Mouse (Mus musculus): ENCODE results near the gene Retreg1. TPM values are rescaled to one million over a fixed set of nuclear protein-coding genes. Genes with fewer than 3 reads are reported as not detected.

Retreg1 gene
- polyA plus RNA-seq, 1 experiment from 2014 or later = 37.0 TPM

DNA sequence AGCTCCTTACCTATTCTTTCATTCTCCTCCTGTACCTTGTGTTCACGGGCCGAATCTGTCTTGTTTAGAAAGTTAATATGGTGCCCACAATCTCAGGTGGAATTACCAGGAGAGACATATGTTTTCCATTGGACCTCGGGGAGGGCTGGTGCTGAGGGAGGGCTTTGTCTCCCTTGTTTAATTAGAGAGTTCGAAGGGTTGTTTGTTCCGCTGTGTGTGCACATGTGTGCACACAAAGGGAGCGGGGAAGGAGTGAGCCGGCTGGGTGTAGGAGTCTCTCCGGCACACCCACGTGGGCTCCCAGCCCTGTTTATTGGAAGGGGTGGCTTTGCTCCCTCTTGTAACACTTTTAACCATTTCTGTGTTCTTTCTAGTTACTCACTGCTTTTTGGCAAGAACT, 29.1 kb downstream of the Retreg1 start:
- peak overlapping the region; percentile 36; the same call in 1 of the 2 replicates for H3K27ac ChIP-seq
- DNase-seq (ENCODE audit: low spot score) (no peak), ATAC-seq (replicated peaks; ENCODE audit: low FRiP score, low read depth) (no peak)
- no peak overlapping the region for H3K4me2 ChIP-seq (ENCODE audit: low read length)
- 47% methylated on average over 9 of the region's 9 CpGs for WGBS
- H3K9ac ChIP-seq (ENCODE audit: low read depth, low read length) = no peak overlapping the region
- no peaks in the 10 kb centered on the region; the same call in 1 of the 2 replicates for H3K4me1 ChIP-seq (replicated peaks; ENCODE audit: insufficient read depth, low read length)
- no peaks in the 10 kb centered on the region for H3K9me3 ChIP-seq (replicated peaks; ENCODE audit: low read length)
- H3K36me3 ChIP-seq (ENCODE audit: insufficient read depth, low read length) = no peaks in the 10 kb centered on the region
- no peak for TF ChIP-seq CTCF (IDR thresholded peaks at IDR 0.05; ENCODE audit: low read depth)
- H3K4me3 ChIP-seq (replicated peaks; ENCODE audit: low read depth, low read length) = no peak overlapping the region
- H3K27me3 ChIP-seq (ENCODE audit: insufficient read depth, low read length) = no peaks in the 10 kb centered on the region

DNA sequence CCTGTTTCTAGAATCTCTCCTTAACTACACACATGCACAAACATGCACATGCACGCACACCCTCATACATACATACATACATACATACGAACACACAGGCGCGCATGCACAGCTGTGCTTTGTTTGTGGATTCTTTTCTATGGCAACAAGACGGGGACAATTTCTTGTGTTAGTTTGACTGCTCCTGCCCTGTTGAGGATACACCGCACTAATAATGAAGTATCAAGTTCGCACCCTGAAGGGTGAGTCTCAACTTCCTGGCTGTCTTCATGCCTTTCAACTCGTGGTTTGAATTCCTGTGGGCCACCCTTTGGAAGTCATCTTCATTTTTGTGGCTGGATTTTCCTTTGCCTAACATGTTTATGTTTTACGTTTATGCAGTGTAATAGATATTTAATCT, 29.7 kb downstream of the Retreg1 start:
- Histone ChIP-seq H3K36me3 (ENCODE audit: insufficient read depth, low read length) (no peaks in the 10 kb centered on the region), H3K27me3 (ENCODE audit: insufficient read depth, low read length) (no peaks in the 10 kb centered on the region), H3K4me3 (replicated peaks; ENCODE audit: low read depth, low read length) (no peak overlapping the region), H3K4me2 (ENCODE audit: low read length) (no peak overlapping the region), H3K4me1 (replicated peaks; ENCODE audit: insufficient read depth, low read length) (peaks cover 4% of the 10 kb centered on the region; the same call in 1 of the 2 replicates), H3K9me3 (replicated peaks; ENCODE audit: low read length) (no peaks in the 10 kb centered on the region), H3K27ac (peak overlapping the region; percentile 36; the same call in 1 of the 2 replicates), H3K9ac (ENCODE audit: low read depth, low read length) (no peak overlapping the region)
- ATAC-seq (replicated peaks; ENCODE audit: low FRiP score, low read depth) (no peak), DNase-seq (ENCODE audit: low spot score) (no peak)
- TF ChIP-seq CTCF (IDR thresholded peaks at IDR 0.05; ENCODE audit: low read depth) = no peak
- WGBS = 76% methylated on average over 9 of the region's 9 CpGs

DNA sequence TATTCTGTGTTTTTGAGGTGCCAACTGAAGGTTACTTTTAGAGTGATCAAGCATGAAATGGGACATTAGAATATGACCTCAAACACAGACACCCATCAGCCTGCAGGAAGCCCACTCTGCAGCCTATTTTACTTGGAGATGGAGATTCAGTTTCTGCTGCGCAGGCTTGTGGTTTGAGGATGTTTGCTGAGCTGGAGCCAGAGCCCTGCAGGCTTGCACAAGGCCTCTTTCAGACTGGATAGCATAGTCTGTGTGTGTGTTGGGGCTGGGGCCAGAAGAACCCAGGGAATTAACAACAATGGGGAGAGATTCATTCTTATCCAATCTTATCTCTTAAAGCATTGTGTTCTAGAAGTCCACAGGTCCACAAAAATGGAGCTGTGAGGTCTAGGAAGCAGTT, 30.6 kb downstream of the Retreg1 start:
- H3K9ac ChIP-seq (ENCODE audit: low read depth, low read length) = no peak overlapping the region
- no peak for TF ChIP-seq CTCF (IDR thresholded peaks at IDR 0.05; ENCODE audit: low read depth)
- H3K4me1 ChIP-seq (replicated peaks; ENCODE audit: insufficient read depth, low read length) = peaks cover 7% of the 10 kb centered on the region; the same call in 1 of the 2 replicates
- no peak overlapping the region for H3K27ac ChIP-seq
- DNase-seq (ENCODE audit: low spot score) = no peak
- H3K4me2 ChIP-seq (ENCODE audit: low read length) = no peak overlapping the region
- no peaks in the 10 kb centered on the region for H3K36me3 ChIP-seq (ENCODE audit: insufficient read depth, low read length)
- no peaks in the 10 kb centered on the region for H3K9me3 ChIP-seq (replicated peaks; ENCODE audit: low read length)
- no peaks in the 10 kb centered on the region for H3K27me3 ChIP-seq (ENCODE audit: insufficient read depth, low read length)
- no peak for ATAC-seq (replicated peaks; ENCODE audit: low FRiP score, low read depth)
- WGBS = 72% methylated on average over 1 of the region's 1 CpGs
- no peak overlapping the region for H3K4me3 ChIP-seq (replicated peaks; ENCODE audit: low read depth, low read length)

DNA sequence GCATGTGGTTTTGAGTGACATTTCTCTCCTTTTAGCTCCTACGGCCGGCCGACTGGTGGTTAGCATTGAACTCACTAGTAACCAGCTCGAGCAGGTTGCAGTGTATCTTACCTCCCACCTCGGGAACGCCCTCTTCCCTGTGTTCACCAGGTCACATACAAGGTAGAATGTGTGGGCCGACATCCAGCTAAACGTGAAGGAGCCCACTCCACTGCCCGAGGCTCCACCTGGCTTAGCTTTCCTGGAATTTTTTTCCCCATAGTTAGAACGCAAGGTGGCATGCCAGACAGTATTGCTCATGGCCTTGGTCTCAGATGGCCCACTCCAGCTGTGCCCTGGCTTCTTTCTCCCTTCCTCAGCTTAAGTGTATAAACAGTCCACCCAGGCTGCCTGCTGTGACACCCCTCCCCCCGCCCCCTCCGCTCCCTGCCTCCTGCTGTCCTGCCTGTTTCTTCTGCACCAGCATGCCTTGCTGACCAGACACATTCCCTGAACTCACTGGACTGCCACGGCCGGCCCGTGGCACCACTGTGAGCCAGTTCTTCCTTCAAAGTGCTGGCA, 33.7 kb downstream of the Retreg1 start:
- no peaks in the 10 kb centered on the region for H3K9me3 ChIP-seq (replicated peaks; ENCODE audit: low read length)
- H3K27me3 ChIP-seq (ENCODE audit: insufficient read depth, low read length) = no peaks in the 10 kb centered on the region
- H3K27ac ChIP-seq = peak overlapping the region; percentile 91
- peaks cover 12% of the 10 kb centered on the region; the same call in 1 of the 2 replicates for H3K4me1 ChIP-seq (replicated peaks; ENCODE audit: insufficient read depth, low read length)
- no peaks in the 10 kb centered on the region for H3K36me3 ChIP-seq (ENCODE audit: insufficient read depth, low read length)
- peak; percentile 7; the same call in 1 of the 2 replicates for TF ChIP-seq CTCF (IDR thresholded peaks at IDR 0.05; ENCODE audit: low read depth)
- no peak overlapping the region for H3K4me3 ChIP-seq (replicated peaks; ENCODE audit: low read depth, low read length)
- ATAC-seq (replicated peaks; ENCODE audit: low FRiP score, low read depth) (peak; percentile 97), DNase-seq (ENCODE audit: low spot score) (peak; percentile 82)
- no peak overlapping the region for H3K4me2 ChIP-seq (ENCODE audit: low read length)
- whole genome bisulfite sequencing = 31% methylated on average over 15 of the region's 15 CpGs
- H3K9ac ChIP-seq (ENCODE audit: low read depth, low read length) = no peak overlapping the region

DNA sequence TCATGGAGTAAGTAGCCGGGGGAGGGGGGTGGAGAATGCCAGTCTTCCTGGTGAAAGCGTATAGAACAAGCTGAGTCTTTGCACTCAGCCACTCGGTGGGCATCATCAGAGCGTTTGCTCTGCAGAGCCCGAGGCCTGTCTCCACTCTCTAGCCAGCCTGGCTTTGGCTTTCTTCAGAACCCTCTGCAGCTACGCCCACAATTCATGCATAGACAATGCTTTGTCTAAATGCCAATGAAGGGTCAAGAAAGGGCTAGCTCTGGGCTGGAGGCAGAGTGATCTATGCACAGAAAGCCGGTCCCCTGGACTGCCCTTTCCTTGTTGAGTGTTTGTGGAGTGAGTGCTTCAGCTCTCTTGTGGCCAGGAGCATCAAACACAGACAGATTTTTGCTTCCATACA, 34.8 kb downstream of the Retreg1 start:
- WGBS = 71% methylated on average over 7 of the region's 7 CpGs
- Histone ChIP-seq H3K36me3 (ENCODE audit: insufficient read depth, low read length) (no peaks in the 10 kb centered on the region), H3K27me3 (ENCODE audit: insufficient read depth, low read length) (no peaks in the 10 kb centered on the region), H3K27ac (peak overlapping the region; percentile 91), H3K9ac (ENCODE audit: low read depth, low read length) (no peak overlapping the region), H3K9me3 (replicated peaks; ENCODE audit: low read length) (no peaks in the 10 kb centered on the region), H3K4me2 (ENCODE audit: low read length) (no peak overlapping the region), H3K4me3 (replicated peaks; ENCODE audit: low read depth, low read length) (no peak overlapping the region), H3K4me1 (replicated peaks; ENCODE audit: insufficient read depth, low read length) (peaks cover 12% of the 10 kb centered on the region; the same call in 1 of the 2 replicates)
- TF ChIP-seq CTCF (IDR thresholded peaks at IDR 0.05; ENCODE audit: low read depth) = no peak
- DNase-seq (ENCODE audit: low spot score) (no peak), ATAC-seq (replicated peaks; ENCODE audit: low FRiP score, low read depth) (no peak)

DNA sequence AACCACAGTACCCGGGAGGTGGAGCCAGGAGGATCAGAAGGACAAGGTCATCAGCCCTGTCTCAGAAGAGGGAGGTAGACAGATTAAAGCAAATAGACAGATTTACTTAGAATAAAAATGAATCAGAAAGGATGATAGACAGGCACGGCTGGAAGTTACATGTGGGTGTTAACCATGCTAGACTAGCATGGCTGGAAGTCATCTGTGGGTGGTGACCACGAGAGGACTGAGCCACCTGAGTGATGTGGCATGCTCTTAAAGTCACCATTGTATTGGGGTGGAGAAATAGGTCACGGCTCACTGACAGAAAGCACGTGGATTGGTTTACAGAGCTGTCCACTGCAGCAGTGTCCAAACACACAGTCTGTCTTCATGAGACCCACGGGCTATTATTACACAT, 36.2 kb downstream of the Retreg1 start:
- H3K4me1 ChIP-seq (replicated peaks; ENCODE audit: insufficient read depth, low read length) = peaks cover 12% of the 10 kb centered on the region; the same call in 1 of the 2 replicates
- no peak overlapping the region for H3K4me3 ChIP-seq (replicated peaks; ENCODE audit: low read depth, low read length)
- WGBS = 37% methylated on average over 6 of the region's 6 CpGs
- ATAC-seq (replicated peaks; ENCODE audit: low FRiP score, low read depth) (no peak), DNase-seq (ENCODE audit: low spot score) (no peak)
- no peaks in the 10 kb centered on the region for H3K36me3 ChIP-seq (ENCODE audit: insufficient read depth, low read length)
- no peak overlapping the region for H3K9ac ChIP-seq (ENCODE audit: low read depth, low read length)
- H3K27me3 ChIP-seq (ENCODE audit: insufficient read depth, low read length) = no peaks in the 10 kb centered on the region
- no peak overlapping the region for H3K27ac ChIP-seq
- no peak for TF ChIP-seq CTCF (IDR thresholded peaks at IDR 0.05; ENCODE audit: low read depth)
- no peak overlapping the region for H3K4me2 ChIP-seq (ENCODE audit: low read length)
- no peaks in the 10 kb centered on the region for H3K9me3 ChIP-seq (replicated peaks; ENCODE audit: low read length)

DNA sequence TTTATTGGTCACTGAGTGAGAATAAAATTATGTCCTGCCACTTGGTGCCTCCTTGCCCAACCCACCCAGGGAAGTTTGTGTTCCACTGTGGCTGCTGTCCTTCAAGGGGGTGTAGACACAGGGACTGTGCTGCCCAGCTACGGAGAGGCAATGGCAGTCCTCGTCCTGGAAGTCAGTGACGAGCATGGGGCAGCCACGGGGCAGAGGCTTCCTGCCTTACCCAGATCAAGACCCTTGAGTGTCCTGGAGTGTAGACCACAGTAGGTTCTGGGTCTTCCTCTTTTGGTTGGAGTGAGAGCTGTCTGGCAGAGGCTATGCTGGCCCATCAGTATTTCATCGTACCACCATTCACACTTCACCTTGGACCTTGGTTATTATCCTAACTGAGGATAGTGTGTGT, 37.2 kb downstream of the Retreg1 start:
- Histone ChIP-seq H3K27ac (no peak overlapping the region), H3K9me3 (replicated peaks; ENCODE audit: low read length) (no peaks in the 10 kb centered on the region), H3K36me3 (ENCODE audit: insufficient read depth, low read length) (no peaks in the 10 kb centered on the region), H3K4me3 (replicated peaks; ENCODE audit: low read depth, low read length) (no peak overlapping the region), H3K9ac (ENCODE audit: low read depth, low read length) (no peak overlapping the region), H3K4me2 (ENCODE audit: low read length) (no peak overlapping the region), H3K27me3 (ENCODE audit: insufficient read depth, low read length) (no peaks in the 10 kb centered on the region), H3K4me1 (replicated peaks; ENCODE audit: insufficient read depth, low read length) (peaks cover 12% of the 10 kb centered on the region; the same call in 1 of the 2 replicates)
- 85% methylated on average over 5 of the region's 5 CpGs for WGBS
- no peak for TF ChIP-seq CTCF (IDR thresholded peaks at IDR 0.05; ENCODE audit: low read depth)
- DNase-seq (ENCODE audit: low spot score) (no peak), ATAC-seq (replicated peaks; ENCODE audit: low FRiP score, low read depth) (no peak)
